Mouse (Mus musculus) frontal cortex, postnatal 14 days (tissue): Measurements from ENCODE around the gene Mat1a.

ENCODE experiments used
- DNase-seq, 2 experiments: peaks; one replicate each; pipeline ENCODE4 v3.0.0; 2022; ENCODE audit warnings: low spot score in 2 of 2

The Mat1a gene

GRCm38 (mm10) chr14:41104853-41105444, at the start of gene Mat1a:
Mat1a (plus strand) TSS chr14:41105035.
- no peak for DNase-seq

GRCm38 (mm10) chr14:41065168-41065567, 39.7 kb upstream of the Mat1a start:
- DNase-seq: no peak

DNA sequence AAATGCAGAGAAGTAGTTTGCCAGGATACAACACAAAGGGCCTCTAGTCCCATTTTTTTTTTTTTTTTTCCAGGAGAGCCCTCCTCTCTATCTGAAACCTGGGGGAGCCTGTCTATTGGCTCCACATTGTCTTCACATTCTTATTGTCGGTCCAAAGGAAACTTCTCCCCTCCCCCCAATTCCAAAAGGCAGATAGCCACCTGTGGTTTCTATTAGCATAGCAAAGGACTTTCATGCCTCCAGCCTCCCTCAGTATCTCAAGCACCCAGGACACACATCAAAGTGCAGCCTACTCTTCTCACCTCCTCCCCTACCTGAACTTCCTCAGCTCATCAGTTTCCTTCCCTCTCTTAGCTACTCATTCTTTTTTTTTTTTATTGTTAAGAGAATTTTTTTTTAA, 38.4 kb upstream of the Mat1a start:
- no peak for DNase-seq

GRCm38 (mm10) chr14:41069108-41069507, 35.7 kb upstream of the Mat1a start, which contains the start of gene Dydc2:
Dydc2 (minus strand) TSS chr14:41069208.
- no peak for DNase-seq

DNA sequence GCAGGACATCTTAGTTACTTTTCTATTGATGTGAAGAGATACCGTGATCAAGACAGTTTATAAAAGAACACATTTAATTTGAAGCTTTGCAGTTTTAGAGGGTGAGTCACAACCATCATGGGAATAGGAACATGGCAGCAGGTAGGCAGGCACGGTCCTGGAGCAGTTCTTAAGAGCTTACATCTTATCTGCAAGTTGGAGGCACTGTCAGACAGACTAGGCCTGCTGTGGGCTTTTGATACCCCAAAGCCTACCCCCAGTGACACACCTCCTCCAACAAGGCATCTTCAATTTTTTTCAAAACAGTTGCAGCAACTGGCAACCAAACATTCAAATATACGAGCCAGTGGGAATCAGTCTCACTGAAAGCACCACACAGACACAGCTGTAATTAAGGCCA, 34.5 kb upstream of the Mat1a start:
- no peak for DNase-seq

- DNase-seq: peak; percentile 74 to 79
These were observed 32.4 kb upstream of the Mat1a start, which contains the start of gene Dydc1 for GRCm38 (mm10) chr14:41072229-41072943. Dydc1 (plus strand) TSS chr14:41072911.

DNA sequence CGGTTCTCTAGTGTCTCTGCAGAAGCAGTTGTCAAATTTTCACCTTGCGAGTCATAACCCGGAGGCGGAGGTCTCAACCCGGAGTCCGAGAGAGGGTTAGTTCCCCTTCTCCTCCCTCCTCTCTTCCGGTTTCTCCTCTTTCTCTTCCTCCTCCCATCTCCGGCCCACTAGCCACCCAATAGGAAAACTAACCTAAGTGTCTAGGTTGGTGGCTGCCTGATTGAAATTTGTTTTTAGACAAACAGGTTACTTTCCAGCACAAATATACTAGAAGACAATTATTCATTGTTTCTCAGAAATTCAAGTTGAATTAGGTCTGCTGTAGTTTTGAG, 31.9 kb upstream of the Mat1a start:
- DNase-seq: no peak

DNA sequence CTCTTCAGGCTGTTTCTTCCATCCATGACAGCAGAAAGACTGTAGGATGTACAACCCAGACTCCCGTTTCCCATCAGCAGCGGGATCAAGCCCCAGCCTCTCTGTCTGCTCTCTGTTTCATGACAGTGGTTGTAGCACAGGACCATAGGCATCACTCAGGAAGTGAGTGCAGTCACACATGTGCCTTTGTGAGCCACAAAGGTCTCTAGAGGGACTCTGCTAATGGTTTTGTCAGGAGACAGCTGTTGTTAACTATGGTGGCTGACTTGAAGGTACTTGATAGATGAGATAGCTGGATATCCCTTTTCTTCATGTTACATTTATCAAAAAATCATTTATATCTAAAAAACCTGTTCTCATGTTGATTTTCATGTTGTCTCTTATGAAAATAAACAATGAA, 22.4 kb upstream of the Mat1a start:
- no peak for DNase-seq

DNA sequence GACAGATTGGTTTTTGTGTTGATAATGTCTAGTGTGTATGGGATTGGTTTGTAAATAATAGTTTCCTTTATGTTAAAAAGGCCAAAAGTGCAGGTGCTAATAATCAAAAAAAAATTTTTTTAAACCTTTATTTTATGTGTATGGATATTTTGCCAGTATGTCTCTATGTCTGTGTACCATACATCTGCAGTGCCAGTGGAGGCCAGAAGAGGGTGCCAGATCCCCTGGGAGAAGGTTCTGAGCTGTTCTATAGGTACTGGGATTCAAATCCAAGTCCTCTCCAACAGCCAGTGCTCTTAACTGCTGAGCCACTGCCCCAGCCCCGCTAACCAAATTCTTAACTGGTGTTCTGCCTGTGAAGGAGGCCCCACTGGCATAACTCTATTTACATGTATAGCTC, 17.3 kb upstream of the Mat1a start:
- DNase-seq: no peak

DNA sequence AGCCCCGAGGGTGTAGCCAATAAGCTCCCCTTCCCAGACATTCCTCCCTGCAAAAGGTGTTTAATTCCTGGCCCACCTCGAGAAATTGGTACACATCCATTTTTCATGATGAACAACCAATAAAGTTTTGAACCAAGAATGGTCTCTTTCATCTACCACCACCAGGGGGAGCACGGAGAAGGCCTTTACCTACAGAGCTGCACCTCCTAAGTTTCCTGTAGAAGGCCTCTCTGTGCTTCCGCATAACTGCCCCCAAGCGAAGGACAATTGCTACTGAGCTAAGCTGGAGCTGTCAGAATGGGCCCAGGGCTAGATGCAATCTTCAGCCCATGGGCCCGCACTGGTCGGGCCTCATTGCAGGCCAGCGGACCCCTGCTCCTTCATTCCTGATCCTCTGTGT, 14.1 kb upstream of the Mat1a start:
- no peak for DNase-seq

GRCm38 (mm10) chr14:41094114-41094513, 10.7 kb upstream of the Mat1a start:
- no peak for DNase-seq

- no peak for DNase-seq
These were observed 8.5 kb upstream of the Mat1a start for GRCm38 (mm10) chr14:41096296-41096860.

DNA sequence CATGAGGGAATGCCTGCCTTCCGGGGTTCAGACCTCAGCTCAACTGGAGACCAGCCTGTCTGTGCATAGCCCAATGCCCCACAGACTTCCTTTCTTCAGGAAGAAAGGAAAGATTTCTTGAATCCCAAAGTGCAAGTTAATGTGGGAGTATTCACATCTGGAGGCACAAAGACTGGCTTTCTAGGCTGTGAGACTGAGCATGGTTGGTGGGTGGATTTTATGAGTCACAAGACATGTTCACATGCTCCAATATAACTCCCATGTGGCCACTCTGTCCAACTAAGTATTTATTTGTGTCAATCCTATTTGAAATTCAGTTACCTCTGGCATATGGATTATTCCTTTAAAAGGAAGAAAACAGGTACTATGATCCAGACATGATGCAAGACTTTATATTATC, 6.1 kb upstream of the Mat1a start:
- DNase-seq: no peak

DNA sequence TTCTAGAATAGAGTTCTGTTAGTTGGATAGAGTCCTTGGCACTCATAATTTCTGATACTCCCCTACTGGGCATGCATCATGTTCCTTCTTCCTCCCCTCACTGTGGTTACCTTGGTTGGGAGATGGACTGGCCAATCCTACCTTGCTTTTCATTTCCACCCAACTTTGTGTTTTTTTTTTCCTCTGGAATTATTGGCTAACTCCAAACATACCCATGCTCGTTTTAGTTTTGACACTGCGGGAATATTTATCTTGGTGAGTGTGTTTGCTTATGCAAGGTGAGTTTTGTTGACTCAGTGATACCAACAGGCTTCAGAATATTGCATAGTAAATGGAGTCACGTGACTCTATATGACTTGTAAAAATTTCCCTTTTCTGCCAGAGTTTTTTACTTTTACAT, 4.1 kb upstream of the Mat1a start:
- no peak for DNase-seq

DNA sequence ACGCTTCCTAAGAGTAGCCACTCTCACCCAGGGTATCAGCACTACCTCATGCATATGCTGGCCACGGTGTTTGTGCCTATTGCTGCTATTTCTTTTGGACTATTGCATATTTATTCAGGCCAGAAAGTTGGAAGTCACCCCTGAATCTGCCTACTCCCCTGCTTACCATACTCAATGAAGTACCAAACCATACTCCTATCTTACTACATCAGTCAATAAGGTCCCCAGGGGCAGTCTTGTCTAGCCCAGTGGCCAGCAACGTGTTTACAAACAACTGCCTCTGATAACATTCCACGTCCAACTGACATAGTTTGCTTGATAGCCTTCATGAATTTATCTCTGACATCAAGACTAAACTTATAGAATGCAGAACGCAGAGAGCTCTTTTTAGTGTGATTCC, 3.6 kb upstream of the Mat1a start:
- no peak for DNase-seq

DNA sequence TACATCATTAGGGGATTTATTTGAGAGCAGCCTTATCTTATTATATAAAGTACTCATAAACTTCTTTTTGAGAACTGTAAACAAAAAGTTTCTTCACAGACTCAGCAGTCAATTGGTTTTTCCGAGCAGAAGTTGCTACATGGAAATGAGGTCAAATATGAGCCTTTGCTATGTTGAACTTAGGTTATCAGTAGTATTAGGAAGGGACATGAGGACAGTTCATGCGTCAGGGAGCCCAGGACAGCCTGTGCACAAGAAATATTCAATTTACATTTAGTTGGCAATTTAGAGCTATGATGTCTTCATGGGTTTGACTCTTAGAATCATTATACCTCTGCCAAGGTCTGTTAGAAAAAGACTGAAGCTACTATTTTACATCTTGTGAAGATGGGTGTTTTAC, 2.6 kb upstream of the Mat1a start:
- no peak for DNase-seq

DNA sequence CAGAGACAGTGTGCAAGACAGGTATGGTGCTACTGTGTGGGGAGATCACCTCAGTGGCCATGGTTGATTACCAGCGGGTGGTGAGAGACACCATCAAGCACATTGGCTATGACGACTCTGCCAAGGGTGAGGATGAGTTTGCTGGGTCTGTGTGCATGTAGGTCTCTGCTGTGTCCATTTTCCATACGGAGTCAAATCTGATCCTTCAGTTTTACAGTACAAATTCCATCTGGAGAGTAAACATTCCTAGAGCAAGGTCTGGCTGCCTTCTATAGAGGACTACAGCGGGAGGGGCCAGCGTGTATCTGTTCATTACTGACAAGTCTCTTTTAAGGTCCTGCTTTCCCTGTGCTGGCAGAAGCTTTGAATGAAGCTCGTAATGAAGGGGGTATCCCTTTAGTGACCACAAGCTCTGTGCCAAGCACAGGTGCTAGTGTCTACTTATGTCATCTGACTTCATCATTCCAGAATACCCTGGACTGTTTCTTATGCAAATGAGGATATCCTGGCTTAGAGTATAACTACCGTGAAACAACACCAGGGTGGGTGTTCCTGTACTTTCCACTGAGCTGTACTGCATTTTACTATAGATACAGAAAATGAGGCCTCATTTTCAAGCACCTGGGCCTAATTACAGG, 6.3 kb downstream of the Mat1a start:
- DNase-seq: no peak

DNA sequence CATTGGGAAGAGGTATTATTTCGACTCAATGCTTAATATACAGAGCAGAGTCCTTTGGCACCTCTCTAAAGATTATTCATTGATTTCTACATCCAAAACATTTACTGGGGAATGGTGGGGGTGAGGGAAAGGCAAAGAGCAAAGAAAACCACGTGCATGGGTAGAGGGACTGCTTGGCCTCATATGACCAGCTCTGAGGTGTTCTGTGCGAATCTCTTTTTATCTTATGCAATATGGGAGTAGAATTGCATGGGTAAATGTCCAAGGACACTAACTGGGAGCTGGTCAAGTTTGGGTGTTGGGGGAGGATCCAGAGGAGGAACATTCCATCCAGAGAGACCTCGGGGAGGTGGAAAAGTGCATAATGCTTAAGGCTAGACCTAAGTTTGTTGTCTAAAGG, 8.1 kb downstream of the Mat1a start:
- DNase-seq: no peak

DNA sequence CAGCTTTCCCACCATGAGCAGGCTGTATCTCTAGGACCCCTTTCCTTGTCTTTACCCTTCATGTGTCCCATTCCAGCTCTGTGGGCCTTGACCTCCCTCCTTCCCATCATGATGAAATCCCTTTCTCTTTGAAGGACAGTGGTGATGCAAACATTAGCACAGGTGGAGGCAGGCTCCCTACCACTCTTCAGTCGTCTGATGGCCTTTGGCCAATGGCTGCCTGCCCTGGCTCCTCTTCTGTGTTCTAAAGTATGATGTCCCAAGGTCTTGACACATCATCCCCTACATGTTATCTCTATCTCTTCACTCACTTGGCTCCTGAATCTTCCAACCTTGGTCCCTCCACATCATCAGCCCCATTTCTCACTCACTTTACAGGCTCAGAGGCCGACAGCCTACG, 11.4 kb downstream of the Mat1a start:
- no peak for DNase-seq

GRCm38 (mm10) chr14:41124683-41125082, 19.8 kb downstream of the Mat1a start:
- DNase-seq: no peak

GRCm38 (mm10) chr14:41127997-41128396, 23.2 kb downstream of the Mat1a start:
- DNase-seq: peak in 1 of 2 experiments; percentile 37

DNA sequence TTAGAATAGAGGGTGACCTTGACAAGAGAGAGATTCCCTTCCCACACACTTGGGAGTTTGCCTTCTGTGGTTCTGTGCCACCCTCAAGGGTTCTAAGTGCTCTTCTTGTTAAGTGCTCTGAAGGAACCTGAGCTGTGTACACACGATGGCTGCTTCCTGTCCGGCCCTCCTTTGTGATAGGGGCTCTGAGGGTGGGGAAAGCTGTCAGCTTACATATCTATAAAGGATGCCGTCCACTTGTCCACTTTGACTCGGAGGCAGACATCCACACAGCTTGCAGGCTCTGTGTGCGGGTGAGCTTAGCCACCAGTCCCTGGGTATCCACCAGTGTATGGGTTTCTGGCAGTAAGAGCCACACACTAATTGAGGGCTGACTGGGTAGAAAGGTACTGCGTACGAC, 26.7 kb downstream of the Mat1a start, which contains the start of gene Sftpa1:
Gene Sftpa1 (plus strand): TSS at position 243 of the 400 bp plus-strand sequence.
- no peak for DNase-seq

DNA sequence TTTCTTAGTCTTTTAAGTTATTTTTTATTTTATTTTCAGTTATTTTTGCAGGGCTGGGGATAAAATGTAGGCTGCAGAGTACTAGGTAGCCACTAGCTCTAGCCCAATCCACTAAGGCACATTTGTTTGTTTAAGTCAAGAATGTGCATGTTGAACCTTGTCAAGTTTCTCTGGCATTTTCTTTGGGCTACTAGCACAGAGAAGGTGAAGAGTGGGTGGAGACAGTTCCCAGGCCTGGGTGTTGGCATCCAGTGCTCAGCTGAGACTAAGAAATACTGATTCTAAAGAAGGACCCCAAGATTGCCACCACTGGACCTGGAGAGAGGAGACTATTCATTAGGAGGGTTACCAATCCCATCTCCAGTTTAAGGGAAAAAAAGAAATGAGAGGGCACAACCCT, 32.2 kb downstream of the Mat1a start:
- DNase-seq: no peak
